Mouse (Mus musculus): ENCODE measurements around the gene Sh3pxd2b.

Sh3pxd2b gene

DNA sequence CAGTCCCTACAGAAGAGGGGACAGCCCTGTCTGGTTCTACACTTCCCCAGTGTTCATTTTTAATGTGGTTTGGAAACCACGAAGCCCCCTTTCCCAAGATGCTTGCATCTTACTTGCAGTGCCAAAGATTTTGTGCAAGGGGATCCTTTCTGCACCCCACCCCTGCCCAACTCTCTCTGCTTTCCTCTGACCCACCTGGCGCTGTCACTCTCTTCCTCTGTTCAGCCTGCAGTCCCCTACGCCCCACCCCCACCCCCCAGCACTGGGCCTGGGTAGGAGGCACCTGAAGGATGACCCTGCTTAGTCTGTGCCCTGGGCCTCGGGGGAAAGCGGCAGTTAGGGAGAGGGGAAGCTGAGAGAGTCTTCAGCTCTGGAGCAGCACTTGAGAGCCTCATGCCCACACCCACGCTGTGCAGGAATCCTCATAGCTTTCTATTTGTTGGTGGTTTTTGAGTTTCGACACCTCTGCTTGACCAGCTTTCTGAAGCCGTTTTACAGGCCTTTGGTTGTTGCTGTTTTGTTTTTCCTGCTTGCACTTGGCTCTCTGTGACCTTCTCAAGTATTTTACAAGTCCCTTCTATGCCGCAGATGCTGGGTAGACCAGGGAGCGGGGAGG, 77.5 kb downstream of the Sh3pxd2b start:
- no peak for DNase-seq (ENCODE audit: low read depth)

DNA sequence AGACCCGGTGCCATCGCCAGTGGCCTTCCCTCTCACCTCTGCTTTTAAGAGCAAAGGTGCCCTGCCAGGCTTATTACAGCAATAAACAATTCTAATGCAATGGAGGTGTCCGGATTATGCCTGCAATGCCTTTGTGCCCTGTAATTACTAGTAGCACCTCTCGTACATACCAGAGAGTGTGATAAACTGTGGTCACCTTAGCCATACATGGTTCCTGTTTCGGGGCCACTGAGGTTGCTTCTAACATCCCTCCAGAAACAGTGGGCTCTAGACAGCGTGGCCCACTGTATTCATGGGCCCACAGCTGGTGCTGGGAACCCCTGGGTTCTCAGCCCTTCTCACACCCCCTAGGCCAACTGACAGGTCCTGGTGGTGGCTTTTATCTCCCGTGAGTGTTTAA, 79.9 kb downstream of the Sh3pxd2b start:
- DNase-seq (ENCODE audit: low read depth): no peak

DNA sequence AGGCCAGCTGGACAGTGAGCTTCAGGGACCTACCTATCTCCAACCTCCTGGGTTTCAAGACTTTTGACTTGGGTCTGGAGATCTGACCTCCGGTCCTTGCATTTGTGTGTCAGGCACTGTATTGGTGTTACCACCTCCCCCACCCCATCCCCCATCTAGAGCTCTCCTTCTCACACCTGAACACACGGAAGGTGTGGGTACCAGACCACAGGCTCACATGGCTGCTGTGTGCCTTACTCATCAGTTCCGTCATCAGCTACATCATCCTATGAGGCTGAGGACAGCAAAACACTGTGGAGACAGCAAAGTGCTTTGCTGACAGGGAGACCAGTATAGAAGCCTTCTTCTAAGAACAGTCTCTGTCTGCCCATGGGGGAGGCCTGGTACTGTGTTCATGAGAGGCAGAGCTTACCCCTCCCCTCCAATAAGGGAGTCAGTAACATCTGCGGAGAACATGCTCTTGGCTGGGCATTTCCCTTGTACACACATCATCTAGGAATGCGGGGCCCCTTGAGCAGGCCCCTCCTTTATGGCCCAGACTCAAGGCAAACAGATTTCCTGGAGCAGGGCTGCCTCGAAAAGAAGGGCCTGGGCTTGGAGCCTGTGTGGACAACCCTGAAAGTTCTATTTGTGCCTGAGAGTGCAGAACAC, 87.9 kb downstream of the Sh3pxd2b start:
- DNase-seq (ENCODE audit: low read depth): peak; percentile 67

DNA sequence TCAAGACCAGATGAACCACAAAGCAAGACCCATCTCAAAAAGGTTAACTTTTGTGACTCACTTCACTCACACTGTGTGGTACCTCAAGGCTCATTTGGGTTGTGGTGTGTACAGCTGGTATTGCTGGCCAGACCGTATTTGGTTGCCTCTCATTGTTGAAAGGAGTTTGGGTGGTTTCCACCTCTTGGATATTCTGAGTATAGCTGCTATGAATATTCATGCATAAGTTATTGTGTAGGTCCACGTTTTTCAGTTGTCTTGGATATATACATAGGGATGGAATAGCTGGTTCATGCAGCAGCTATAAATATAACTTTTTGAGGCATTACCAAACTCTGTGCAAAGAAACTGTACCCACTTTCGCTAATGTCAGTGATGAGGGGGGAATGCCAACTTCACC, 95.0 kb downstream of the Sh3pxd2b start:
- DNase-seq (ENCODE audit: low read depth): no peak

DNA sequence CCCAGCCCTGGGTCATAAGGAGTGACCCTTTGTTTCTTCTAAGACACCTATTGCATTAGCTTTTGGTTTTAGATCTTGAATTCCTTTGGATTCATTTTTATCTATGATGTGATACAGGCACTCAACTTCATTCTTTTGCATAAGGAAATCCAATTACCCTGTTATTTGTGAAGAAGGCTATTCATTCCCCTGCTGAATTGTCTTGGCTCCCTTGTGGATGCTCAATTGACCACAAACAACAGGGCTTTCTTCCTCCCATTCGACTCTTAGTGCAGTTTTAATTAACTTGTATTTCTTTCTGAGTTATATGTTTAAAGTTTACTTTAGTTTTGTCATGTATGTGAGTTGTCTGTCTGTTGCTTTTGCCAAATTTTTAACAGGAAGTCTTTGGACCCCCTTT, 96.6 kb downstream of the Sh3pxd2b start:
- DNase-seq (ENCODE audit: low read depth): no peak

- no peak for DNase-seq (ENCODE audit: low read depth)
These were observed 97.5 kb downstream of the Sh3pxd2b start for GRCm38 (mm10) chr11:32445135-32445534.

DNA sequence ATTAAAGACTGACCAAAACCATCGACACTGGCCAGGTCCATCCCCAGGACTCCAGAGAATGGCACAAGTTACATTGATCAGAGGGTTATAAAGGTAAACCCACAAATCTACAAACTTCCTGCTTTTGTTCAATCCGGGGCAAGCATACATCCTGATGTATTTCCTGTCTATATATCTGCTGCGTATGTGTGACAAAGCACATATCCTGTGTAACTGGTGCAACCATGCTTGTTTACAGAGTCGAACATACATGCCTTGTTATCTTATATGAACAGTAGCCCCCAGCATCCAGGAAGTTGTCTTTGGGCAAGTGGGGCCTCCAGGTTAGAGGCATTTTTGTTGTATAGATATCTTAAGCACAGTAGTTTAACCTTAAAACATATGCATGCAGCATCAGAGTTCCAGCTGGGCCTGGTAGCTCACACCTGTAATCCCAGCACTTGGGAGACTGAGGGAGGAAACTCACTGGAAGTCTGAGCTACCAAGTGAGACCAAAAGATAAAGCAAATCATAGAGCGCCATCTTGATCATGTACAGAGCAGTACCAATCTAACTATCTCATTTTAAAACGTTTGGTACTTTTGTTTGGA, 98.1 kb downstream of the Sh3pxd2b start:
- peak; percentile 71 for DNase-seq (ENCODE audit: low read depth)

GRCm38 (mm10) chr11:32450216-32450615, 102.6 kb downstream of the Sh3pxd2b start:
- peak; percentile 76 for DNase-seq (ENCODE audit: low read depth)

DNA sequence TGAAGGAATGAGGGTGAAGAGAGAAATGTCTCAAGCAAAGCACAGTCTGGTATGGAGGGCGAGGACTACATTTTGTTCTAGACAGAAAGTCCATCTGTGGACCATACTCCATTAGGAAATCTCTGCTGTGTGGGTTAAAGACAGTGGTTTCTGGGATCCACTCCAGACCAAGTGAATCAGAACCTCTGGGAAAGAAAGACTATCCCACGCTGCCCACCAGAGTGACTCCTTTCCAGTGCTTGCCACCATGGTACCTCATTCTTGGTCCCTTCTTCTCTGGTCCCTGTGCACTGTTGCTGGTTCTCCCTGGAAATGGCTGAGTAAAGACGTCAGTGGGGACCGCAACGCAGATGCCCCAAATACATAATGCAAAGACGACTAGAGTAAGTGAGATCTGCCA, 103.7 kb downstream of the Sh3pxd2b start:
- DNase-seq (ENCODE audit: low read depth): no peak

- DNase-seq (ENCODE audit: low read depth): no peak
These were observed 105.1 kb downstream of the Sh3pxd2b start for GRCm38 (mm10) chr11:32452745-32453144.

GRCm38 (mm10) chr11:32453353-32453915, 105.8 kb downstream of the Sh3pxd2b start:
- DNase-seq (ENCODE audit: low read depth): no peak

GRCm38 (mm10) chr11:32454231-32454799, 106.7 kb downstream of the Sh3pxd2b start:
- DNase-seq (ENCODE audit: low read depth): no peak

DNA sequence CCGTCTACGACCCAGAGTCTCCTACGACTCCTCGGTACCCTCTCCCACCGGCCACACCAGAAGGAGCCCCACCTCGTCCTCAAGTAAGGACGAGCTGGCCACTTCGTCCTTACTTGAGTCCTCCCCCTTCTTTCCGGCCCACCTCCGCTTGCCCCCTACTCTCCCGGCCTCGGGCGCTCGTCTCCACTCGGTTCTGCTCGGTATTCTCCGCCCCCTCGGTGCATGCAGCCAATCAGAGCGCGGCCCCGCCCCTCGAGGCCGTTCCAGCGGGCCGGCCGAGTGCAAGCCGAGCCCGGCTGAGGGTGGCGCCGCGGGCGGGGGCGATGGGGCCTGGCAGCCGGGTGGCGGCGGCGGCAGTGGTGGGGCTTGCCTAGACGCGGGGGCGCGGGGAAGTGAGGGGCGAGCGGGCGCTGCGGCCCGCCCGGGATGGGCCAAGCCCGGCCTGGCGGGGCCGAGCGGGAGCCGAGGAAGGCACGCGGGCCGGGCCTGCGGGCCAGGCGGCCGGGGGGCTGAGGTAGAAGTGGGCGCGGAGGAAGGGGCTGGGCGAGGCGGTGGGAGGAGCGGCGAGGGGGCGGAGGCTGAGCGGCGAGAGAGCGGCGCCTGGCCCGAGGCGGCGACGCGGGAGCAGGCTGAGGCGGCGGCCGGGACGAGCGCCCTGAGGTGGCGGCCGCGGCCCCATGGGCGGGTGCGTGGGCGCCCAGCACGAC, 107.3 kb downstream of the Sh3pxd2b start, which contains the start of gene Ubtd2:
Gene Ubtd2 (plus strand): TSS at position 571 of the 707 bp plus-strand sequence.
- peak; percentile 95 for DNase-seq (ENCODE audit: low read depth)

- peak; percentile 62 for DNase-seq (ENCODE audit: low read depth)
These were observed 108.0 kb downstream of the Sh3pxd2b start for GRCm38 (mm10) chr11:32455507-32456141.

GRCm38 (mm10) chr11:32456356-32456755, 108.7 kb downstream of the Sh3pxd2b start:
- DNase-seq (ENCODE audit: low read depth): no peak

- no peak for DNase-seq (ENCODE audit: low read depth)
These were observed 116.7 kb downstream of the Sh3pxd2b start for GRCm38 (mm10) chr11:32464282-32464681.

- no peak for DNase-seq (ENCODE audit: low read depth)
These were observed 124.3 kb downstream of the Sh3pxd2b start for GRCm38 (mm10) chr11:32471925-32472324.

GRCm38 (mm10) chr11:32474725-32475124, 127.1 kb downstream of the Sh3pxd2b start:
- DNase-seq (ENCODE audit: low read depth): no peak

DNA sequence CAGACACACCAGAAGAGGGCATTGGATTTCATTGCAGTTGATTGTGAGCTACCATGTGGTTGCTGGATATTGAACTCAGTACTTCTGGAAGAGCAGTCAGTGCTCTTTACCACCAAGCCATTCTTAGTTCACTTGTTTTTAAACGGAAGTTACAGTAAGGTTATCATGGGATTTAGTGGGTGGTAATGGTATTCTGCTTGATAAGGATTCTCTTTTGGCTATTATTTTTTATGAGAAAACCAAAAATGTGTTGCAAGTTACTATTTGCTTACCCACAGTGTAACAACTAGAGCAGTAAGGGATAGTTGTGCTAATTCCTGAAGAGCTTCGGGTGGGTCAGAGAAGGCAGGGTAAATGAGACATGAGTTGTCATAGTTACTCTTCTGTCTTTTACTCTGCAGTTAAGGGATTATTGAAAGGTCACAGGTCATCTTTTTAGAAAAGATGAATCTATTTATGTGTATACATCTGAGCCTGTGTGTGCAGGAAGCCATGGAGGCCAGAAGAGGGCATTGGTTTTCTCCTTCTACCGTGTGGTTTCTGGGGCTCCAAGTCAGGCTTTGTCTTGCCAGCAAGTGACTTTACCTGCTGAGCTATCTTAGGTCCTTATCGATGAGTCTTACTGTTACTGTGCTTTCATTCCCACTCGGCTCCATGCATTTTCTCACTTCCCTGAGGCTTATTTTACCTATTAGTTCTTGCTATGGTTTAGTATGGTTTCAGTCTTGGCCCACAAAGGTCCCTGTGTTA, 128.0 kb downstream of the Sh3pxd2b start:
- peak; percentile 27 for DNase-seq (ENCODE audit: low read depth)
